Mouse (Mus musculus) adrenal gland, adult 8-10 months (tissue): Measurements from ENCODE around the gene Usp20. TPM values are rescaled to one million over a fixed set of nuclear protein-coding genes. Genes with fewer than 3 reads are reported as not detected.

Experiments
- total RNA-seq, 4 experiments: library from RNA; stranded (reverse); gene quantifications; 2 replicates each; pipeline ENCODE4 v1.2.4; 2022

The Usp20 gene
- total RNA-seq, 4 experiments from 2014 or later, result 32.6 to 45.6 (median 42.3) TPM

Other genes with a start within 250 kb of the Usp20 start
- 1 to 10 TPM; 3.6 to 6.2 (median 5.7) TPM for gene 1700001O22Rik, start 178.6 kb upstream of the Usp20 start, total RNA-seq
- gene Ntmt1, start 174.5 kb upstream of the Usp20 start, total RNA-seq, result 10 to 100 TPM; 40.1 to 77.8 (median 49.1) TPM
- gene Asb6, start 151.9 kb upstream of the Usp20 start, total RNA-seq, result 10 to 100 TPM; 32.9 to 41.3 (median 33.4) TPM
- 1 to 10 TPM in 2 of 4 experiments, under 1 TPM in 2; 0.59 to 2.2 (median 1.3) TPM for gene Prrx2, start 147.3 kb upstream of the Usp20 start, total RNA-seq
- 10 to 100 TPM; 18.6 to 50.4 (median 35.4) TPM for gene Ptges, start 52.4 kb upstream of the Usp20 start, total RNA-seq
- gene Tor1b, start 29.3 kb upstream of the Usp20 start, total RNA-seq, result 10 to 100 TPM; 60.4 to 66.7 (median 65.7) TPM
- 10 to 100 TPM; 32.6 to 42.3 (median 37.4) TPM for gene Tor1a, start 14.3 kb upstream of the Usp20 start, total RNA-seq
- gene BC005624, start 78 bp upstream of the Usp20 start, total RNA-seq, result 10 to 100 TPM; 47.0 to 55.8 (median 53.3) TPM
- 10 to 100 TPM; 45.9 to 89.0 (median 70.6) TPM for gene Fnbp1, start 159.7 kb downstream of the Usp20 start, total RNA-seq
- gene Gpr107, start 170.0 kb downstream of the Usp20 start, total RNA-seq, result 10 to 100 TPM; 61.9 to 93.4 (median 75.7) TPM